Mouse (Mus musculus) CH12.LX (cell line): ENCODE results near the gene Mansc1. TPM values are rescaled to one million over a fixed set of nuclear protein-coding genes. Genes with fewer than 3 reads are reported as not detected.

Experiments used
- DNase-seq: peaks from one replicate; pipeline ENCODE4 v3.0.0-alpha.2; 2013; ENCODE audit errors: extremely low read depth
- H3K27ac ChIP-seq: 2 replicates; pipeline ENCODE4 v1.5.1; 2012; ENCODE audit warnings: low read depth, mild to moderate bottlenecking, control low read depth, moderate library complexity; ENCODE audit not compliant: insufficient read depth
- H3K27me3 ChIP-seq: replicated peaks from 2 replicates; pipeline ENCODE3; 2012; ENCODE audit warnings: inconsistent platforms
- H3K36me3 ChIP-seq, 2 experiments: replicated peaks in 1 of 2; 2 replicates each; pipeline versions ENCODE3 to v1.6.1; 2012; ENCODE audit warnings: inconsistent platforms in 1 of 2, low read length in 1 of 2, mild to moderate bottlenecking in 1 of 2, mixed read lengths in 1 of 2, moderate library complexity in 1 of 2; ENCODE audit not compliant: control insufficient read depth in 1 of 2, insufficient read depth in 1 of 2
- H3K4me1 ChIP-seq, 2 experiments: 2 replicates each; pipeline ENCODE4 v1.6.1; 2012; ENCODE audit warnings: inconsistent platforms in 1 of 2, moderate library complexity in 1 of 2; ENCODE audit not compliant: insufficient read depth in 2 of 2, control insufficient read depth in 1 of 2
- H3K4me2 ChIP-seq: 2 replicates; pipeline ENCODE4 v1.6.1; 2012; ENCODE audit warnings: low read depth, mild to moderate bottlenecking, control low read depth; ENCODE audit not compliant: poor library complexity, insufficient read depth, severe bottlenecking
- H3K4me3 ChIP-seq, 3 experiments: fragments of 150-350 bp in 1 of 3; sonication (generic) in 1 of 3; replicated peaks in 1 of 3; 2 replicates each; pipeline versions ENCODE3 to v1.5.1; 2011 to 2012; ENCODE audit warnings: low read depth in 2 of 3, low read length in 2 of 3, mild to moderate bottlenecking in 2 of 3, moderate library complexity in 2 of 3, control low read depth in 1 of 3, improper control_type of control experiment in 1 of 3, inconsistent platforms in 1 of 3, mixed read lengths in 1 of 3; ENCODE audit not compliant: poor library complexity in 1 of 3
- H3K79me2 ChIP-seq: replicated peaks from 2 replicates; pipeline ENCODE4 v1.6.1; 2012; ENCODE audit warnings: mild to moderate bottlenecking, moderate library complexity; ENCODE audit not compliant: control insufficient read depth, poor library complexity, insufficient read depth, severe bottlenecking; ENCODE audit errors: extremely low read depth
- H3K9ac ChIP-seq: 2 replicates; pipeline ENCODE4 v1.6.1; 2012; ENCODE audit warnings: low read depth, mild to moderate bottlenecking, control low read depth, moderate library complexity; ENCODE audit not compliant: insufficient read depth
- H3K9me3 ChIP-seq: replicated peaks from 2 replicates; pipeline ENCODE3; 2012; ENCODE audit warnings: low read length, inconsistent platforms, mixed read lengths
- BHLHE40 ChIP-seq: IDR thresholded peaks from 2 replicates; pipeline ENCODE4 v1.6.1; 2011; ENCODE audit warnings: mild to moderate bottlenecking, low read depth, low read length, improper control_type of control experiment
- CHD2 ChIP-seq: IDR thresholded peaks from 2 replicates; pipeline ENCODE4 v1.6.1; 2011; ENCODE audit warnings: low read length, improper control_type of control experiment
- CTCF ChIP-seq, 2 experiments: IDR thresholded peaks in 1 of 2; conservative IDR thresholded peaks in 1 of 2; 2 replicates each; pipeline ENCODE4 v1.5.1; 2011 to 2012; ENCODE audit warnings: low read depth in 2 of 2, low read length in 2 of 2, improper control_type of control experiment in 1 of 2, inconsistent platforms in 1 of 2, mild to moderate bottlenecking in 1 of 2, moderate library complexity in 1 of 2
- E2F4 ChIP-seq: IDR thresholded peaks from 2 replicates; pipeline ENCODE4 v1.6.1; 2011; ENCODE audit warnings: low read depth, low read length, improper control_type of control experiment; ENCODE audit not compliant: insufficient replicate concordance
- EP300 ChIP-seq: IDR thresholded peaks from 2 replicates; pipeline ENCODE4 v1.6.1; 2011; ENCODE audit warnings: low read length, improper control_type of control experiment
- ETS1 ChIP-seq: conservative IDR thresholded peaks from 2 replicates; pipeline ENCODE4 v1.6.1; 2012; ENCODE audit warnings: low read depth, mild to moderate bottlenecking, inconsistent platforms, low read length, improper control_type of control experiment, moderate library complexity
- JUND ChIP-seq: conservative IDR thresholded peaks from 2 replicates; pipeline ENCODE4 v1.6.1; 2011; ENCODE audit warnings: low read depth, low read length, improper control_type of control experiment
- MXI1 ChIP-seq: IDR thresholded peaks from 2 replicates; pipeline ENCODE4 v1.6.1; 2011; ENCODE audit warnings: mild to moderate bottlenecking, low read depth, low read length, improper control_type of control experiment
- MYC ChIP-seq: IDR thresholded peaks from 2 replicates; pipeline ENCODE4 v1.6.1; 2011; ENCODE audit warnings: low read depth, mild to moderate bottlenecking, improper control_type of control experiment, low read length
- NELFE ChIP-seq: IDR thresholded peaks from 2 replicates; pipeline ENCODE4 v1.6.1; 2011; ENCODE audit warnings: low read depth, low read length, improper control_type of control experiment
- PAX5 ChIP-seq: IDR thresholded peaks from 2 replicates; pipeline ENCODE4 v1.6.1; 2012; ENCODE audit warnings: low read length, inconsistent platforms, mixed read lengths
- POLR2A ChIP-seq: IDR thresholded peaks from 2 replicates; pipeline ENCODE4 v1.6.1; 2011; ENCODE audit warnings: low read depth, mild to moderate bottlenecking, improper control_type of control experiment, low read length
- RCOR1 ChIP-seq: conservative IDR thresholded peaks from 2 replicates; pipeline ENCODE4 v1.6.1; 2012; ENCODE audit warnings: low read depth, mild to moderate bottlenecking, inconsistent platforms, low read length, improper control_type of control experiment
- TBP ChIP-seq: conservative IDR thresholded peaks from 2 replicates; pipeline ENCODE4 v1.6.1; 2011; ENCODE audit warnings: low read depth, low read length, improper control_type of control experiment
- TCF12 ChIP-seq: IDR thresholded peaks from 2 replicates; pipeline ENCODE4 v1.6.1; 2014; ENCODE audit warnings: low read depth, mild to moderate bottlenecking, inconsistent platforms, low read length, improper control_type of control experiment
- UBTF ChIP-seq: IDR thresholded peaks from 2 replicates; pipeline ENCODE4 v1.6.1; 2012; ENCODE audit warnings: low read depth, mild to moderate bottlenecking, inconsistent platforms, low read length, improper control_type of control experiment, moderate library complexity
- USF1 ChIP-seq: IDR thresholded peaks from 2 replicates; pipeline ENCODE4 v1.6.1; 2014; ENCODE audit warnings: low read depth, mild to moderate bottlenecking, inconsistent platforms, low read length, improper control_type of control experiment
- ZC3H11A ChIP-seq: IDR thresholded peaks from 2 replicates; pipeline ENCODE4 v1.6.1; 2012; ENCODE audit warnings: low read depth, mild to moderate bottlenecking, inconsistent platforms, low read length, improper control_type of control experiment
- ZNF384 ChIP-seq: IDR thresholded peaks from 2 replicates; pipeline ENCODE4 v1.6.1; 2012; ENCODE audit warnings: low read depth, low read length, improper control_type of control experiment, inconsistent platforms
- dilution Hi-C: fragments of 300-500 bp; cut with MboI; formaldehyde crosslinking; loops from 2 replicates; pipeline ENCODE4 v1.14.3; 2020; ENCODE audit warnings: low sequenced_read_pairs; ENCODE audit not compliant: extremely low pct_unique_long_range_greater_than_20kb, extremely low pct_ligation_motif_present
- in situ Hi-C: fragments of 300-500 bp; cut with MboI; formaldehyde crosslinking; loops from 3 replicates; pipeline ENCODE4 v1.14.3; 2019; ENCODE audit warnings: low sequenced_read_pairs, low pct_ligation_motif_present, low pct_unique_long_range_greater_than_20kb, mixed read lengths
- polyA plus RNA-seq: library from polyadenylated mRNA; unstranded; fragments of >175 nt; gene quantifications from 2 replicates; pipeline ENCODE4 v1.2.1, GENCODE M21; 2012; ENCODE audit warnings: low read depth; ENCODE audit not compliant: insufficient read length
- total RNA-seq, 2 experiments: library from RNA; depleted of rRNA; stranded (reverse); fragments of 300-350 nt in 1 of 2; fragments of >200 nt in 1 of 2; gene quantifications; 2 replicates each; pipeline ENCODE4 v1.2.3; 2012 to 2014

Mansc1 gene
- total and polyA plus RNA-seq, 3 experiments = not detected

DNA sequence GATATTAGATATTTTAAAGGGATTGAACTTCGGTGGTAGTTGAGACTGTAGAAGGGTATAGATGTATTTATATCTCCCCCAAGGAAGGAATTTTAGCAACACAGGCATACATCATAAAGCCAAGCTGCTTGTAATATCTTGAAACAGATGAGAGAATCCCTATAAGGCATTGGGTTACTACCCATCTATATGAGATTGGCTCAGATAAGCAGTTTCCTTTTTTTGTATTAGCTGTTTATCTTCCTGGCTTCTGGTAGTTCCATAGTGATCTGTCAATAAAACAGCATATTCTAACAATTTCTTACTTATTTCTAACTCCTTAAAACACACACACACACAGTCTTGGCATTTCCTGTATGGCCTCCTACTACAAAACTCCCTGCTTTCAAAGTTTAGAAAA is 7.6 kb upstream of the Mansc1 start:
- no peak overlapping the region for H3K27ac ChIP-seq
- H3K9me3 ChIP-seq = no peaks in the 10 kb centered on the region
- in situ Hi-C loops (loop anchor here (10.0 to 25.0 kb wide), 2 partner anchors 225 to 347 kb away; partner anchors contain the start of gene Apold1), dilution Hi-C loops (no loop called here)
- peaks cover 2 to 8% of the 10 kb centered on the region in 2 experiments for H3K36me3 ChIP-seq
- TF ChIP-seq CTCF (conservative IDR thresholded peaks at IDR 0.05 in 1 of 2, IDR thresholded peaks at IDR 0.05 in 1 of 2; ENCODE audit: low read depth in 2 of 2, low read length in 2 of 2) (no peak), MYC (no peak)
- H3K4me2 ChIP-seq = no peak overlapping the region
- no peaks in the 10 kb centered on the region for H3K79me2 ChIP-seq
- H3K4me1 ChIP-seq = peaks cover 0 to 20% of the 10 kb centered on the region in 2 experiments; a peak in 2 of 4 replicates
- H3K9ac ChIP-seq = no peak overlapping the region
- DNase-seq = no peak
- no peak overlapping the region for H3K4me3 ChIP-seq
- H3K27me3 ChIP-seq = no peaks in the 10 kb centered on the region

DNA sequence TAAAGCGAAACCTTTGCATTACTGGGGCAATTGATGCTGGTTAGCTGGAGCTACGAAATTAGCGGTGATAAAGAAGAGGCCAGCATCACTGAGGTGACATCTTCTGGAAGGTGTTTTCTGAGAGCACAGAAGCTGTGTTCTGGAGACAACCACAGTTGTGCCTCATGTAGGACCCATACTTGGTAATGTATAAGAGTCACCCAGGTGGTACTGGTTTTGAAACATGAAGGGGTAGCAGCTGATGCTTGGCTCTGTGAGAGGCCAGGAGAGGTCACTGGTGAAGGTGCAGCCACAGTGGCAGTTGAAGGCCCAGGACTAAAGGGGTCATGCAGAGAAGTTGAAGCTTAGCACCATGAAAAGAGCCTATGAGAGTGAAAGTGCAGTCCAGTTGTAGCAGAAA is 6.9 kb upstream of the Mansc1 start, which contains the start of gene Borcs5:
Gene Borcs5, plus strand, starts transcription at position 301 of the 400 bp plus-strand sequence.
- Histone ChIP-seq H3K27me3 (no peaks in the 10 kb centered on the region), H3K9me3 (no peaks in the 10 kb centered on the region), H3K9ac (no peak within 1 kb of the TSS), H3K4me3 (no peak within 1 kb of the TSS), H3K4me1 (peaks cover 0 to 20% of the 10 kb centered on the region in 2 experiments; a peak in 2 of 4 replicates), H3K36me3 (peaks cover 0 to 1% of the 10 kb centered on the region in 2 experiments), H3K79me2 (no peaks in the 10 kb centered on the region), H3K4me2 (no peak within 1 kb of the TSS), H3K27ac (no peak within 1 kb of the TSS)
- dilution Hi-C loops = no loop called here
- in situ Hi-C loops = loop anchor here (25.0 kb wide), 1 partner anchor 348 kb away; the partner anchor contains the start of gene Apold1
- TF ChIP-seq RCOR1 (no peak), ETS1 (no peak), CHD2 (no peak), JUND (no peak), TCF12 (no peak), USF1 (no peak), MXI1 (no peak), BHLHE40 (no peak), ZC3H11A (no peak), NELFE (no peak), POLR2A (no peak), ZNF384 (no peak), PAX5 (no peak), EP300 (no peak), E2F4 (no peak), MYC (no peak), UBTF (no peak), TBP (no peak)
- DNase-seq = no peak
